Mouse (Mus musculus): Measurements from ENCODE around the gene Ccdc8. TPM values are rescaled to one million over a fixed set of nuclear protein-coding genes. Genes with fewer than 3 reads are reported as not detected.

The Ccdc8 gene
- polyA plus RNA-seq, 1 experiment from 2014 or later, result 5.5 TPM

GRCm38 (mm10) chr7:17038018-17038695 lies 45.6 kb downstream of the Ccdc8 start:
- H3K9ac ChIP-seq, result no peak overlapping the region
- no peak overlapping the region for H3K4me3 ChIP-seq
- WGBS, result 42% methylated on average over 9 of the region's 9 CpGs
- no peak overlapping the region for H3K27ac ChIP-seq
- no peaks in the 10 kb centered on the region; the same call in 1 of the 2 replicates for H3K27me3 ChIP-seq
- ATAC-seq (ENCODE audit: low FRiP score), result peak; percentile 41; the same call in 1 of the 2 replicates
- no peaks in the 10 kb centered on the region for H3K9me3 ChIP-seq
- H3K4me1 ChIP-seq (replicated peaks), result peaks cover 6% of the 10 kb centered on the region; the same call in 1 of the 2 replicates
- H3K36me3 ChIP-seq, result 0 out of 2 replicates have a peak, but pooled peaks cover 2% of the 10 kb centered on the region
- H3K4me2 ChIP-seq, result no peak overlapping the region

- H3K27ac ChIP-seq, result no peak overlapping the region
- no peaks in the 10 kb centered on the region; the same call in 1 of the 2 replicates for H3K27me3 ChIP-seq
- WGBS, result 93% methylated on average over 7 of the region's 7 CpGs
Observed at GRCm38 (mm10) chr7:17039373-17039772, 46.9 kb downstream of the Ccdc8 start.

GRCm38 (mm10) chr7:17045743-17046142 lies 53.2 kb downstream of the Ccdc8 start:
- Histone ChIP-seq H3K4me1 (replicated peaks) (no peaks in the 10 kb centered on the region), H3K27me3 (no peaks in the 10 kb centered on the region; the same call in 1 of the 2 replicates), H3K27ac (no peak overlapping the region), H3K9ac (no peak overlapping the region), H3K4me3 (no peak overlapping the region), H3K9me3 (no peaks in the 10 kb centered on the region), H3K4me2 (no peak overlapping the region), H3K36me3 (no peaks in the 10 kb centered on the region)
- 74% methylated on average over 1 of the region's 1 CpGs for WGBS
- peak; percentile 26; the same call in 1 of the 2 replicates for ATAC-seq (ENCODE audit: low FRiP score)

More at GRCm38 (mm10) chr7:17039373-17039772, 46.9 kb downstream of the Ccdc8 start:
- H3K9ac ChIP-seq, result no peak overlapping the region
- H3K36me3 ChIP-seq, result 0 out of 2 replicates have a peak, but pooled peaks cover 2% of the 10 kb centered on the region
- no peak overlapping the region for H3K4me2 ChIP-seq
- peaks cover 6% of the 10 kb centered on the region; the same call in 1 of the 2 replicates for H3K4me1 ChIP-seq (replicated peaks)
- H3K9me3 ChIP-seq, result no peaks in the 10 kb centered on the region
- ATAC-seq (ENCODE audit: low FRiP score), result no peak
- no peak overlapping the region for H3K4me3 ChIP-seq

Other genes with a start within 250 kb of the Ccdc8 start
- gene Slc1a5, start 211.4 kb upstream of the Ccdc8 start, polyA plus RNA-seq (2015; fragmentation: Nextera tagmentation; extraction: Ambion mirVana), result 8.6 and 8.7 TPM in 2 replicates
- 159 and 172 TPM in 2 replicates for gene Strn4, start 176.8 kb upstream of the Ccdc8 start, polyA plus RNA-seq (2015; fragmentation: Nextera tagmentation; extraction: Ambion mirVana)
- 43.6 and 45.3 TPM in 2 replicates for gene Fkrp, start 176.0 kb upstream of the Ccdc8 start, polyA plus RNA-seq (2015; fragmentation: Nextera tagmentation; extraction: Ambion mirVana)
- 6.6 and 7.3 TPM in 2 replicates for gene Prkd2, start 149.8 kb upstream of the Ccdc8 start, polyA plus RNA-seq (2015; fragmentation: Nextera tagmentation; extraction: Ambion mirVana)
- gene Dact3, start 117.4 kb upstream of the Ccdc8 start, polyA plus RNA-seq (2015; fragmentation: Nextera tagmentation; extraction: Ambion mirVana), result 2.8 and 2.9 TPM in 2 replicates
- 6.1 and 8.2 TPM in 2 replicates for gene Gng8, start 100.9 kb upstream of the Ccdc8 start, polyA plus RNA-seq (2015; fragmentation: Nextera tagmentation; extraction: Ambion mirVana)
- gene Ptgir, start 86.2 kb upstream of the Ccdc8 start, polyA plus RNA-seq (2015; fragmentation: Nextera tagmentation; extraction: Ambion mirVana), result 0.78 and 0.83 TPM in 2 replicates
- gene Calm3, start 68.6 kb upstream of the Ccdc8 start, polyA plus RNA-seq (2015; fragmentation: Nextera tagmentation; extraction: Ambion mirVana), result 307 and 317 TPM in 2 replicates
- gene Pnmal2, start 48.0 kb upstream of the Ccdc8 start, polyA plus RNA-seq (2015; fragmentation: Nextera tagmentation; extraction: Ambion mirVana), result 110 and 117 TPM in 2 replicates
- 42.0 and 44.5 TPM in 2 replicates for gene Pnmal1, start 33.0 kb upstream of the Ccdc8 start, polyA plus RNA-seq (2015; fragmentation: Nextera tagmentation; extraction: Ambion mirVana)
- 3.7 and 4.4 TPM in 2 replicates for gene Gm42372, start 9.6 kb upstream of the Ccdc8 start, polyA plus RNA-seq (2015; fragmentation: Nextera tagmentation; extraction: Ambion mirVana)
- 109 and 115 TPM in 2 replicates for gene Ppp5c, start 35.2 kb downstream of the Ccdc8 start, polyA plus RNA-seq (2015; fragmentation: Nextera tagmentation; extraction: Ambion mirVana)
- 2.8 and 2.9 TPM in 2 replicates for gene Hif3a, start 69.7 kb downstream of the Ccdc8 start, polyA plus RNA-seq (2015; fragmentation: Nextera tagmentation; extraction: Ambion mirVana)
- gene Psg16, start 81.3 kb downstream of the Ccdc8 start, polyA plus RNA-seq (2015; fragmentation: Nextera tagmentation; extraction: Ambion mirVana), result 1.5 and 1.6 TPM in 2 replicates
- not detected in 2 replicates for gene Ceacam3, start 157.6 kb downstream of the Ccdc8 start, polyA plus RNA-seq (2015; fragmentation: Nextera tagmentation; extraction: Ambion mirVana)
- gene Psg29, start 210.8 kb downstream of the Ccdc8 start, polyA plus RNA-seq (2015; fragmentation: Nextera tagmentation; extraction: Ambion mirVana), result not detected in 2 replicates